Mouse (Mus musculus) left cerebral cortex, adult 11 months (tissue): Measurements from ENCODE around the gene Zdhhc1.

Experiments used
- DNase-seq: peaks from one replicate; pipeline ENCODE4 v3.0.0; 2022; ENCODE audit warnings: low spot score

Zdhhc1 gene

GRCm38 (mm10) chr8:105454088-105454487 lies 42.6 kb downstream of the Zdhhc1 start:
- no peak for DNase-seq

GRCm38 (mm10) chr8:105453296-105453695 lies 43.4 kb downstream of the Zdhhc1 start:
- no peak for DNase-seq

GRCm38 (mm10) chr8:105451903-105452603 lies 44.6 kb downstream of the Zdhhc1 start:
- no peak for DNase-seq

GRCm38 (mm10) chr8:105450977-105451376 lies 45.7 kb downstream of the Zdhhc1 start:
- DNase-seq, result no peak

DNA sequence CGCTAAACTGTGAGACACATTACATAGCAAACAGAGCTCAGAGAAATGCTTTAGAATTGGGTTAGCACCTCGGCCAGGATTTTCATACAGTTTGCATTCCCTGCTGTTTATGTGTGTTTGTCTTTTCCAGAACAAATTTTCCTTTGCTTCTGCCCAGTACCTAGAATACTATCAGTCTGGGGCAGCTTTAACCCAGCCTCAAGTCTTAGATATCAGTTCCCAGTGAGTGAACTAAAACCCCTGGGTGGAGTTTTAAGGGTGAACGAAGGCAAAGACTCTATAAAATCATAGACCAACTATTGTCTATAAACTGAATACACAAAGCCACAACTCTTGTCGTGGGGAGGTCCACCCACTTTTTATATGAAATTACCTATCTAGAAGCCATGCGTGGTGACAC lies 48.1 kb downstream of the Zdhhc1 start:
- DNase-seq, result no peak

- no peak for DNase-seq
These were observed 48.5 kb downstream of the Zdhhc1 start for GRCm38 (mm10) chr8:105448188-105448587.

- no peak for DNase-seq
These were observed 50.6 kb downstream of the Zdhhc1 start for GRCm38 (mm10) chr8:105446127-105446552.

DNA sequence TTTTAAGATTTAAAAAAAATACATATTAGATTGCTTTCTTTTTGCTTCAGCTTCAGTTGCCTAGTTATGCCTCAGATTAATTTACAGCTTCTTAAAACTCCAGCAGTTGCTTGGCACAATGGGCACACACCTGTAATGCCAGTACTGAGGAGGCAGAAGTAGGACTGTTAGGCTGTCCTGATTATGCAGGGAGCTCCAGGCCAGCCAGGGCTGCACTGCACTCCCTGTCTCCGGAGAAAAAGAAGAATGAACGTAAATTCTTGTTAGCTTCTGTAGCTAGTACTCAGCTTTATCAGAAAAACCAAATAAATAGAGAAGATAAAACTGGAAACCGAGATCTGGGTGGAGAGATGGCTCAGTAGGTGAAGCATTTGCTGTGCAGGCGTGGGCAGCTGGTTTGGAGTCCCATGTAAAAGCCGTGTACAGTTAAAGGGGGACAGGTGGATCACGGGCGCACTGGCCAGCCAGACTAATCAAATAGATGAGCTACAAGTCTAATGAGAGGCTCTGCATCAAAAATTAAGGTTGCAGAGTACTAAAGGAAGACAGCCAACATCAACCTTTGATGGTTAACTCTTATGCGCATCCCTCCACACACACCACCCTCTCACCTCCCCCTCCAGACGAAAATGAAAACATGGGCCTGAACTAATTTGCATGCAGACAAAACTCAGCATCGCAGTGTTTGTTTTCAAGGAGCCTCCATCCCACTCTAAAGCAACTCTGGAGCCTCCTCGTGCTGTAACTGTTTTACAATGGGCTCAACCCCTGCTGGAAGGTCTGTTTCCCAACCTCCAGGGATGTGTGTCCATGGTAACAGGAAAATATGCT lies 51.2 kb downstream of the Zdhhc1 start:
- no peak for DNase-seq

GRCm38 (mm10) chr8:105442661-105443060 lies 54.0 kb downstream of the Zdhhc1 start:
- DNase-seq, result no peak

GRCm38 (mm10) chr8:105441433-105441832 lies 55.3 kb downstream of the Zdhhc1 start:
- DNase-seq, result no peak

DNA sequence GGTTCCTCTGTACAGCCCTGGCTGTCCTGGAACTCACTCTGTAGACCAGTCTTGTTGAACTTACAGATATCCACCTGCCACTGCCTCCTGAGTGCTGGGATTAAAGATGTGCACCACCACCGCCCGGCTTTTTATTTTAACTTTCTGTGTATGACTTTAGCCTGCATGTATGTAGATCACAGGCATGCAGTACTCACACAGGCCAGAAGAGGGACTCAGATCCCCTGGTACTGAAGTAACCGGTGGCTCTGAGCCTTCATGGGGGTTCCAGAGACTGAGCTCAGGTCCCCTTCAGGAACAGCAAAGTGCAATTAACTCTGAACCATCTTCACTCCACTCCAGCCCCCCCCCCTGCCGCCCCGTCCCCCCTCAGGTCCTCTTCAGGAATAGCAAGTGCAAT lies 57.8 kb downstream of the Zdhhc1 start:
- DNase-seq, result no peak

- no peak for DNase-seq
These were observed 59.5 kb downstream of the Zdhhc1 start for GRCm38 (mm10) chr8:105437078-105437748.

DNA sequence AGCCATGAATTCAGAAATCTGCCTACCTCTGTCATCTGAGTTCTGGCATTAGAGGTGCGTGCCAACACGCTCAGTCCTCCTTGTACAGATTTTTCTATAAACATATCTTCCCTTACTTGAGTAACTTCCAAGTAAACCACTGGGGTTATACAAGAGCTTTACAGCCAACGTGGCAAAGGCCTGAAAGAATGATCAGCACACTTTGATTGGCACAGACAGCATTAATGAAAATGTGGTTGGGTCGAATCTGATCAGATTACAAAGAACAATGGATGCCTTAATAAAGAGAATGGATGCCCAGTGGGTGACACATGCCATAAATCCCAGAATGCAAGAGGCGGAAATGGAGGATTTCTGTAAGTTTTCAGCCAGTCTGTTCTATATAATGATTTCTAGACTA lies 60.5 kb downstream of the Zdhhc1 start:
- no peak for DNase-seq

DNA sequence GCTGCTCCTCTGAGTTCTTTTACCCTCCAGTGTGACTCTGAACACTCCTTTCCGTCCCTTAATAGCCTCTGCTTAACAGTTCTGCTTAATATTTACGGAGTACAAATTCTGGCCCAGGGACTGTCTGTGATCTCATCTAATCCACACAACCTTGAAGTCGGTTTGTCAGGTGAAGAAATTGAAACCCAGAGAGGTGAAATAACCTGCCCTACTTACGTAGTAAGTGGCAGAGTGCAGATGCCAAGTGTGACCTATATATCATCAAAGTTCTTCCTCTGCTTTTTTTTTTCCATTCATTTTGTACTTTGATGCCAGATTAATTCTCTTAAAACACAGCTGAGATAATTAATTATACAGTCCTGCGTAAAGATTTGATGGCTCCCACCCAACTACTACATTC lies 62.6 kb downstream of the Zdhhc1 start:
- DNase-seq, result no peak

DNA sequence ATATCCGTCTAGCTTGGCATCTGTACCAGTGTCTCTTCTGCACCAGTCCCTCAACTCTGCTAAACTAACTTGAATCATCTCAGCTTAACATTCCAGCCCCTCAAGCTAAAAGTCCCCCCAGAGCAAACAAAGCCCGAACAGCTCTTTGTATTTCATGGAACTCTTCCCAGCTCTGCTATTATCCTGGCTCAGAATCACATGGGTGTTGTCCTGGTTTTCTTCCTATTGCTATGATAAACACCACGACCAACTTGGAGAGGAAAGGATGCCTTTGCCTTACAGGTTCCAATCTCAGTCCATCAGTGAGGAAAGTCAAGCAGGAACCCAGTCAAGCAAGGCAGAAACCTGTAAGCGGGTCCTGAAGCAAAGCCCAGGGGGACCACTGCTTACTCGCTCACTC lies 63.2 kb downstream of the Zdhhc1 start:
- no peak for DNase-seq

DNA sequence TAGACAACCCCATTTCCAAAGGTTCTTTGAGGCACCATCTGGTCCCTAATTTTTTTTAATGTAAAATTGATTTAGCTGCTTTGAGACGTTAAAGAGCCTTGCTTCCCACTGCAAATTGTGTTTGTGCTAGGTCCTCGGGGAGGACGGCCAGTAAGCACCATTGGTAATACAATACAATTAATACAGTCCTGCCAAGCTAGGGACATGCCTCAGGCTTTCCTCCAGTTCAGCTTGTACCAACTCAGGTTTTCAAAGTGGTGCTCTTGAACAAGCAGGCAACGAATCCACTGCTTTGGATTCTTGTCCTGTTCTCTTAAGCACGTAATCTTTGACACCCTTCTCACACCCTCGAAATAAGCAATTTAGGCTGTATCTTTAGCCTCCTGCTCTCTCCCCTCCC lies 63.7 kb downstream of the Zdhhc1 start:
- DNase-seq, result no peak

DNA sequence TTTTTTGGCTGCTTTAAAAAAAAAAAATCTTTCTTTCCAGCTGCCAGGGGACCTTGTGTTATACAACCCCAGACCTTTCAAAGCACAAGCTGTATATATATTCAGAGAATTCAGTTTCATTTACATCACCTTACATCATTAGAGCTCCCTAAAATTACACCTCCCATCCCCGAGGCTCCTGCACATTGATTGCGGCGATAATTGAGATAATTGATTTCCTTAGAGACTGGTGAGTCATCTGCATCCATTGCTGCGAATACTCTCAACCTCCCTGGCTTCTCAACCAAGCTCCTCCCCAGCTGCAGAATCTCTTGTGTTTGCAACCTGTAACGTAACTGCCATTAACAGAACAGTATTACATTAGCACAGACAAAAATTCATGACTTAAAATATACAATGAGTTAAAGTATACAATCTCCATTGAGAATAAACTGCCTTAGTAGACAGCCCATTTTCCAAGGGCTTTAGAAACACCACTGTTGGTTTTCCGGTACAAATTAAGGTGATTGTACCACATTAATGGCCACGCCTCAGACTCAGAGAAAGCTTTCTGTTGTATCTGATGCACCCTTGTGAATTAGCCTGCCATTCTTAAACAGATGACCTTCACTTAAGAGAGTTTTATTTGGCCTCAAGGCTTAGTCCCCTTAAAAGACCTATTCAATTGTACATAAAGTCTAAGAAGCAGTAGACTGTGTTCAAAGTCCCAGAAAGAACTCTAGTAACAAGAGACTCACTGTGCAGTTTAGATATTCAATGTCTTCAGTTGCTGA lies 64.8 kb downstream of the Zdhhc1 start:
- DNase-seq, result no peak

GRCm38 (mm10) chr8:105426878-105427277 lies 69.8 kb downstream of the Zdhhc1 start:
- no peak for DNase-seq
